Mouse (Mus musculus): ENCODE data around the gene Morn4.

Morn4 gene

GRCm38 (mm10) chr19:42045269-42046102, 40.7 kb downstream of the Morn4 start, which contains the start of gene Hoga1:
Hoga1 (plus strand) TSS chr19:42045610.
- CTCF ChIA-PET: interaction anchor here (0.7 to 1.3 kb wide), 2 partner anchors 82 to 100 kb away, joined by 3 read pairs; no protein-coding TSS in a partner anchor

DNA sequence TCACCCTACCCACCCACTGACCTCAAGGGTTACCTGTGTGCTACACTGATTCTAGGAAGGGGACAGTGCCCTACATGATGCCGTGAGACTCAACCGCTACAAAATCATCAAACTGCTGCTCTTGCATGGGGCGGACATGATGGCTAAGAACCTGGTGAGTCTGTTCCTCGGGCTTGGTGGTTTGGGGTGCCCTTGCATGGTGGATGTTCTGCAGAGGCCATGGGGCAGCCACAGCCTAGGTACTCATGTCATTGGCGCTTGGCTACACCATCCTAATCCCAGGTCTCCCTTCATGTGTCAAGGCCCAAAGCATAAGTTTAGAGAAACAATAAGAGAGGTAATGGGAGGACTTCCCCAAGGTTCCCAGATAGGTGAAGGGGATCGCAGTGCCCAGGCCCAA, 42.2 kb downstream of the Morn4 start:
- CTCF ChIA-PET: no interaction called here

- CTCF ChIA-PET: no interaction called here
Observed at GRCm38 (mm10) chr19:42038310-42038709, 47.8 kb downstream of the Morn4 start.

DNA sequence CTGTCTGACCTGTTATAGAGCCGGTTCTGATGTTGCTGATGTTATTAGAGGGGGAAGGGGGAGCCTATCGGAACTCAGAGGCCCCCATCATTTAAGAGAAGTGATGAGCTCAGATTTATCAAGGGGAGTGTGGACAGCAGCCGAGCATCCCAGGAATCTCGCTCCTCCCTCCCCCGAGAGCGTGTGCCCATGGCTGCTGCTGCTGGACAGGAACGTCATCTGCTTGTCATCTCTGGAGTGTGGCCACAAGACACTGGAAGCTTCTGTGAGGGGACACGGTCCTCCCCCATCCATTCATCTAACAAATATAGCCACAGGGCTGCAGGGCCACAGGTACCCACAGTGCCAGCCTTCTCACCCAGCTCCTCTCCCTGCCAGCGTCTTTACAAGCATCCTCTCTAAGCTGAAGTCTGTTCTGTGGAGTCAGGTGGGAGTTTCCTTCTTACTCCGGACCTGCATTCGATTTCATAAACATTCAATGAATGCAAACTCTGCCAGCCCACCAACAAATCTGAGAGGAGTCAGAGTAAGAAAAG, 48.9 kb downstream of the Morn4 start:
- CTCF ChIA-PET: no interaction called here

DNA sequence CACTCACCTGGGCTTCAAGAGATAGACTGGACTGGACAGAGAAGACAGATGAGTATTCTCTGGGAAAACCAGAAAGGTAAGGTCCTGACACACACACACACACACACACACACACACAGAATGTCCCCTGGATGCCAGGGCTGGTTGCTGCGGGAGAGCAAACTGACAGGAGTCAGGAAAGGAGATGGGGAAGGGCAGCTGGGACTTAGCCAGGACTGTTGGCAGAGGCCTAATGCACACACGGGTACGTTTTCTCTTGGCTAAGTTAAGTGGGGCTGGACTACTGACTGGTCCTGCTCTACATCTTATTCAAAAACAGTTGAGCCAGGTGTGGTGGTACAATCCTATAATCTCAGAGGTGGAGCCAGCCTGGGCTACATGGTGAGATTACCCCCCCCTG, 49.8 kb downstream of the Morn4 start:
- CTCF ChIA-PET: interaction anchor here (0.6 kb wide), 1 partner anchor 52 kb away, joined by 5 read pairs; no protein-coding TSS in a partner anchor

DNA sequence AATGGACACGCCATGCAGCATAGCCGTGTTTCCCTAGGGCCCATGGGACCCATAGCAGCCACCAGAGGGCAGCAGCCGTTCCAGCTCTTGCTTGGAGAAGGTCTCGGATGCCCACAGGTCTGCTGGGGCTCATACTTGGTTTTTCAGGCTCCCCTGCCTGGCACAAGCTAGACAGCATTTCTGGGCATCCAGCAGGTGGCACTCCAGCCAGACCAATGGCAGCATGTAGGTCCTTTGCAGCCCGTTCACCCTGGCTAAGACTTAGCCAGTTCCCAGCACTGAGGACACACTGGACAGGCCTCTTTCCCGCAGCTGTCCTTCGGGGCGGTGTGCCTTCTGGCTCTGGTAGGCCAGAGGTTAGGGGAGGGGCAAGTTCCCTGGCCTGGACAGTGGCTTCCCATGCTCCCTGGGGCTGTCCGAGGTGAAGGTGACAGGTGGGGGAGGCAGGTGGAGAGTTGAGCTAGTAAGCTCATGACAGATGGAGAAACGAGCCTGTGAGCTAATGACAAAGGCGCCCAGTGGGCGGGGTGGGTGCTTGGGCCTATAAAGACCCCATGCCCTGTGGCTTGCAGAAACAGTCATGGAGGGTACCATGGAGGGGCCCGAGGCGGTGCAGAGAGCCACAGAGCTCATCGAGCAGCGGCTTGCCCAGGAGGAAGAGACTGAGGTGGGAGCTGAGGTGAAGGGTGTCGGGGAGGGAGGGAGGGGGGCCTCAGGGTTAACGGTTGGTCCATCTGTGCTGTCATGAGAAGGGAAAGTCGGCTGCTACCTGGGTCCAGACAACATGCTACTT, 50.5 kb downstream of the Morn4 start, which contains the start of gene Ankrd2:
Ankrd2 (plus strand) TSS at position 545 of the 793 bp plus-strand sequence.
- CTCF ChIA-PET: interaction anchor here (0.5 to 0.6 kb wide), 3 partner anchors 17 to 127 kb away, joined by 4 to 5 read pairs (median 5); no protein-coding TSS in a partner anchor

- CTCF ChIA-PET: no interaction called here
Observed at GRCm38 (mm10) chr19:42034881-42035455, 51.2 kb downstream of the Morn4 start.

DNA sequence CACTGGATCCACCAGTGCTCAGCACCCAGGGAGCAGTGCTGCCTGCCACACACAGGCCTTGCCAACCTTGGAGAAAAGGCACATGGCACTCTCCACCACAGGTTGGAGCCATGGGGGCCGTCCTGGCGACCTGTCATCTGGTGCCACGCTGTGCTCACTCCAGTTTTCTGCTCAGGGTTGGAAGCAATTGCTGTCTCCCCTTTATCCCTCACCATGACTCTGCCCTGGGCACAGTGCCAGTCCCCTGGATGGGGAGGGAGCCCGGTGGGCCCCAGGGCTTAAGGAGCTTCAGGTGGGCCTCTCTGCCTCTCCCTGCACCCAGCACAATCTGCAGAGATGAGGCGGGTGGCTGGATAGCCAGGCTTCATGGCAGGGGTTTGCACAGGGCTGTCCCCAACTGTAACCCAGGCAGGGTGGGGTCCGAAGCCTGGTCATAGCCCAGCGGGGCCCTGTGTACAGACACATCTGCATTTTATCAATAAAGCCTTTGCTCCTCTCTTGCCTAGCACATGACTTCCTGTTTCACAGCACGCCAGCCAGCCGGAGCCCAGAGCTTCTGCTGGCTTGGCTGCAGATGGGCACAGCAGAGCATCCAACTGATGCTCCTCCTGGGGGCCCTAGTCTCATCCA, 51.9 kb downstream of the Morn4 start:
- CTCF ChIA-PET: no interaction called here

GRCm38 (mm10) chr19:42033611-42034010, 52.5 kb downstream of the Morn4 start:
- CTCF ChIA-PET: no interaction called here

DNA sequence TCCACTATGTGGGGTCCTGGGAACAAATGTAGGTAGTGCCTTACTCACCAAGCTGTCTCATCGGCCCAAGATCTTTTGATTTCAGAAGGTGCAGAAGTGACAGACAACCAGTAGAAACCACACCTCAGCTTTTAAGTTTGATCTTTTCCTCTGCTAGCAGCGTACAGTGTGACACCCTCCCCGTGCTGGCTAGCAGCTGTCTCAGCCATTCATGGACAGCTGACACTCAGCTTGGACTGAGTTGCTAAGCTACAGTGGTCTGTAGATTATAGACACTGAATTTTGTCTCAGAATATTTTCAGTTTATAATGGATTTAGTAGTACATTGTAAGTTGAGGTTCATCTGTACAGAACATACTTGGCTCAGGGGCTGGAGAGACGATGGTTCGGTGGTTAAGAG, 55.0 kb downstream of the Morn4 start:
- CTCF ChIA-PET: interaction anchor here (0.5 kb wide), 1 partner anchor 120 kb away, joined by 4 read pairs; no protein-coding TSS in a partner anchor

DNA sequence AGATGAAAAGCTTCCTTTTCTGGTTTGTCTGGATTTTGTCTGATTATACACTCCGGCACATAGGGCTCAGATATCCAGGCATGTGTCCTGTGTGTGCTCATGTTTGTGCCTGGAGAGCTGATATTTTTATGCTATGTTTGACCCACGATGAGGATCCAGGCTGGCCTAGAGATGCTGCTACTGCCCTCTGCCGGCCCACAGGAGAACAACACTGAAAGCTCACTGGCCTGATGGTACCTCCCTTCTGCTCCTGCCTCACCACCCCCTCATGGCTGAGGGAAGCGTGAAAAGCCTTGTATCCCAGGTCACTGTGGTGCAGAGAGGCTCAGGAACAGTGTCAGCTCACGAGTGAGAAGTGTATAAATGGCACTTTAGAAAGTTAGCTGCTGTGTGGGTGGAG, 60.0 kb downstream of the Morn4 start:
- CTCF ChIA-PET: interaction anchor here (0.6 to 0.7 kb wide), 2 partner anchors 18 to 40 kb away, joined by 4 read pairs; no protein-coding TSS in a partner anchor

Data from spleen, embryonic (tissue).